Mouse (Mus musculus) heart, adult 2 months (tissue): Measurements from ENCODE around the gene Tm2d1. TPM values are rescaled to one million over a fixed set of nuclear protein-coding genes. Genes with fewer than 3 reads are reported as not detected.

Experiments
- DNase-seq, 2 experiments: peaks; one replicate each; pipeline ENCODE4 v3.0.0; 2021
- H3K27ac ChIP-seq: fragments of 200-600 bp; 2 replicates; pipeline ENCODE4 v1.8.1; 2022
- H3K27me3 ChIP-seq: fragments of 200-500 bp; 2 replicates; pipeline ENCODE4 v1.6.1; 2012; ENCODE audit warnings: mild to moderate bottlenecking, low read length, inconsistent platforms, mixed read lengths; ENCODE audit not compliant: control insufficient read depth, insufficient read depth
- H3K36me3 ChIP-seq: fragments of 200-500 bp; 2 replicates; pipeline ENCODE4 v1.6.1; 2012; ENCODE audit warnings: low read length, inconsistent platforms; ENCODE audit not compliant: control insufficient read depth, insufficient read depth
- H3K4me1 ChIP-seq: fragments of 200-500 bp; 2 replicates; pipeline ENCODE4 v1.6.1; 2011; ENCODE audit warnings: low read length; ENCODE audit not compliant: control insufficient read depth, insufficient read depth
- H3K4me3 ChIP-seq: fragments of 200-600 bp; 2 replicates; pipeline ENCODE4 v1.8.1; 2022
- H3K79me2 ChIP-seq: fragments of 200-500 bp; replicated peaks from 2 replicates; pipeline ENCODE4 v1.6.1; 2012; ENCODE audit warnings: mild to moderate bottlenecking, inconsistent platforms, low read length, moderate library complexity, mixed read lengths; ENCODE audit not compliant: control insufficient read depth, insufficient read depth
- H3K9ac ChIP-seq: fragments of 200-500 bp; 2 replicates; pipeline ENCODE4 v1.6.1; 2012; ENCODE audit warnings: low read depth, mild to moderate bottlenecking, control low read depth, inconsistent platforms, low read length, mixed read lengths
- CTCF ChIP-seq: fragments of 200-600 bp; IDR thresholded peaks from 2 replicates; pipeline ENCODE4 v1.8.1; 2022; ENCODE audit warnings: antibody characterized with exemption, mild to moderate bottlenecking, moderate library complexity
- EP300 ChIP-seq: fragments of 200-500 bp; IDR thresholded peaks from 2 replicates; pipeline ENCODE4 v1.6.1; 2011; ENCODE audit warnings: low read depth, low read length, control low read depth; ENCODE audit not compliant: insufficient read depth
- POLR2A ChIP-seq: fragments of 200-500 bp; IDR thresholded peaks from 2 replicates; pipeline ENCODE4 v1.6.1; 2011; ENCODE audit warnings: mild to moderate bottlenecking, low read depth, low read length, control low read depth; ENCODE audit not compliant: insufficient read depth
- WGBS: fragments of 180-500 bp; shearing (Covaris S2); methylation state at CpG from one replicate; pipeline ENCODE4 v1.1.7; 2018; 5-methylcytosine and 5-hydroxymethylcytosine counted together
- intact Hi-C: fragments of 180-260 bp; cut with DNase I; formaldehyde crosslinking; loops from one replicate; pipeline ENCODE4 v1.15.1; 2025
- polyA plus RNA-seq: library from polyadenylated mRNA; depleted of rRNA; stranded (reverse); fragments of >200 nt; gene quantifications from 2 replicates; pipeline ENCODE4 v1.2.3, GENCODE M21; 2012
- total RNA-seq, 2 experiments: library from RNA; stranded (reverse); gene quantifications; 2 replicates each; pipeline ENCODE4 v1.2.3; 2021

Tm2d1 gene
- total and polyA plus RNA-seq, 3 experiments, result 20.0 to 49.2 (median 44.0) TPM

- no peak for DNase-seq
- no peaks in the 10 kb centered on the region for H3K36me3 ChIP-seq
- no peaks in the 10 kb centered on the region for H3K79me2 ChIP-seq
- 76% methylated on average over 14 of the region's 14 CpGs for WGBS
- 0 out of 2 replicates have a peak, but pooled peaks cover 2% of the 10 kb centered on the region for H3K27me3 ChIP-seq
- no peaks in the 10 kb centered on the region for H3K4me1 ChIP-seq
- intact Hi-C loops, result no loop called here
- H3K4me3 ChIP-seq, result no peak overlapping the region
- no peak overlapping the region for H3K9ac ChIP-seq
- TF ChIP-seq CTCF (no peak), POLR2A (no peak), EP300 (no peak)
- no peak overlapping the region for H3K27ac ChIP-seq
These were observed 44.2 kb downstream of the Tm2d1 start for GRCm38 (mm10) chr4:98338636-98339630.

- Histone ChIP-seq H3K79me2 (no peaks in the 10 kb centered on the region), H3K36me3 (no peaks in the 10 kb centered on the region), H3K27ac (no peak overlapping the region), H3K9ac (no peak overlapping the region), H3K4me1 (no peaks in the 10 kb centered on the region), H3K4me3 (no peak overlapping the region), H3K27me3 (0 out of 2 replicates have a peak, but pooled peaks cover 2% of the 10 kb centered on the region)
- TF ChIP-seq POLR2A (no peak), CTCF (no peak), EP300 (no peak)
- intact Hi-C loops, result no loop called here
- no peak for DNase-seq
- WGBS, result 64% methylated on average over 5 of the region's 5 CpGs
These were observed 45.9 kb downstream of the Tm2d1 start for GRCm38 (mm10) chr4:98337197-98337596.

DNA sequence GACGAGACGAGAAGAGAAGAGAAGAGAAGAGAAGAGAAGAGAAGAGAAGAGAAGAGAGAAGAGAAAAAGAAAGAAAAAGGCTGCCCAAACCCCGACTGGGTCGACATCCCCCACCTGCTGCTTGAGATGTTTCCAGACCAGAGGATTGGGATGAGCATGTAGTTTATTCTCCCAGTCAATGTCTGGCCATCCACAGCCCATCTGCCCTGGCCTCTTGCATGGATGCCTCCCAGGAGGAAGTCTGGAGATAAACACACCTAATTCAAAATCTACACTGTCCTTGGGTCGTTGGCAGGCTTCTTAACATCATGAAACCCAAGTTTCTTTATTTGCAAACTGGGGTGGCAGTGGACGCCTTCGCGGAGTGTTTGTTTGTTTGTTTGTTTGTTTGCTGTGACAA lies 47.4 kb downstream of the Tm2d1 start:
- no peak overlapping the region for H3K9ac ChIP-seq
- H3K4me3 ChIP-seq, result no peak overlapping the region
- TF ChIP-seq POLR2A (no peak), CTCF (no peak), EP300 (no peak)
- intact Hi-C loops, result no loop called here
- 84% methylated on average over 8 of the region's 8 CpGs for WGBS
- H3K27me3 ChIP-seq, result 0 out of 2 replicates have a peak, but pooled peaks cover 1% of the 10 kb centered on the region
- no peaks in the 10 kb centered on the region for H3K4me1 ChIP-seq
- H3K36me3 ChIP-seq, result no peaks in the 10 kb centered on the region
- H3K27ac ChIP-seq, result no peak overlapping the region
- no peaks in the 10 kb centered on the region for H3K79me2 ChIP-seq
- DNase-seq, result no peak

DNA sequence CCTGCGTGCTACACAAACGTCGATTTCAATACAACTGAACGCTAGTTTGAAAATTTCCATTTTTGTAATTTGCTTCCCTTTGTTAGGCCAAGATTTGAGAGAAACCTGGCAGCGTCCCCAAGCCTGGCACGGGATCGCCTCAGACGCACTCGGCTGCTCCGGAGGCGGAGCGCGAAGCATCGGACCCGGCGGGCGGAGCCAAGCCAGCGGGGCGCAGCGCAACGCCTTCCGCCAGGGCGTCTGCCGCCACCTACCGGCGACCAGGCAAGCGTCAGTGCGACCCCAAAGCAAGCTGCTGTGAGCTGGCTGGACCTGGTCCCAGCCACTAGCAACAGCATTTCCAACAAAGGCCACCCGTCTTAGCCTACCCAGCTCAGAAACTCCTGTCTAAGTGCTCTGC lies 60.9 kb downstream of the Tm2d1 start:
- intact Hi-C loops, result loop anchor here (1.0 to 5.0 kb wide), 10 partner anchors 65 to 757 kb away; partner anchors contain the start of gene E130114P18Rik
- peak; percentile 100; the same call in 1 of the 2 replicates for TF ChIP-seq CTCF
- peak; percentile 74 for TF ChIP-seq POLR2A
- peak; percentile 89 for TF ChIP-seq EP300

DNA sequence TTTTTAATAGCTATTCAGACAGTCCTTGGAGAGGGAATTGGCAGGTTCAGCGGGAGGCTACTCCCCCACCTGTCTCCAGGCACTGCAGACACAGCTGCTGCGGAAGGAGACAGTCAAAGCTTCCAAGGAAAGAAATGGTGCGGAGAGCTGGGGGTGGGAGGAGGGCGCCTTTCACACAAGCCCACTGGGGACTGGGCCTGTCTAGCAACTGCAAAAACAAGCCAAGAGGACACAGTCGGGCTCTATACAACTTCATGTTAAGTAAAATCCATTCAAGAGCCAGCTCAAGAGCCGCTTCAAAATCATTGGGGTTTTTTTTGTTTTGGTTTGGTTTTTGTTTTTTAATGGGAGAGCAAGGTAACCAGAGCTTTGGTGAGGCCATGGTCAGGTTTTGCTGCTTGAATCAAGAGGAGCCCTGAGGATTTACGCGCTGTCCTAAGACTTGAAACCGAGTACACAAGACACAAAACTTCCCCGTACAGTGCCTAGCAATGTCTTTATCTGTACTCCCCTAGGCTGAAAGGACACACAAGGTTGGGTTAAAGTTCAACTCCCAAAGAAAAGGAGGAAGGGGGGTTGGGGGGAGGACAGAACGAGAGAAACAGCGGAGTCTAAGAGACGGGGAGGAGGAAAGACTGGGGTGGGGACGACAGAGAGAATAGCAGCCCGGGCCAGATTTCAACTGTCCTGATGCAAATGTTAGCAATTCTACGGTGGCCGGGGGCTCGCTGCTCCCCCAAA lies 61.6 kb downstream of the Tm2d1 start:
- DNase-seq, result peak; percentile 70
- no peaks in the 10 kb centered on the region for H3K36me3 ChIP-seq
- H3K9ac ChIP-seq, result peak overlapping the region; percentile 63
- intact Hi-C loops, result loop anchor here (1.0 to 5.0 kb wide), 10 partner anchors 64 to 757 kb away; partner anchors contain the start of gene E130114P18Rik
- H3K27ac ChIP-seq, result peak overlapping the region; percentile 85
- H3K27me3 ChIP-seq, result no peaks in the 10 kb centered on the region
- WGBS, result 3% methylated on average over 18 of the region's 18 CpGs
- peak overlapping the region; percentile 64 for H3K4me3 ChIP-seq
- H3K79me2 ChIP-seq, result no peaks in the 10 kb centered on the region
- TF ChIP-seq POLR2A, result peak; percentile 26; the same call in 1 of the 2 replicates
- TF ChIP-seq CTCF, result no peak
- peak; percentile 34; the same call in 1 of the 2 replicates for TF ChIP-seq EP300
- H3K4me1 ChIP-seq, result peaks cover 4% of the 10 kb centered on the region

More for the DNA sequence above, 60.9 kb downstream of the Tm2d1 start:
- no peaks in the 10 kb centered on the region for H3K79me2 ChIP-seq
- peak overlapping the region; percentile 64 for H3K4me3 ChIP-seq
- under 1% methylated on average over 29 of the region's 29 CpGs for WGBS
- peak overlapping the region; percentile 85 for H3K27ac ChIP-seq
- H3K27me3 ChIP-seq, result no peaks in the 10 kb centered on the region
- DNase-seq, result peak; percentile 95 to 97
- H3K4me1 ChIP-seq, result peaks cover 4% of the 10 kb centered on the region
- peak overlapping the region; percentile 63 for H3K9ac ChIP-seq
- no peaks in the 10 kb centered on the region for H3K36me3 ChIP-seq
